Mouse (Mus musculus) megakaryocyte, adult 5-6 weeks (primary cell): ENCODE data around the gene Hist1h2ae. TPM values are rescaled to one million over a fixed set of nuclear protein-coding genes. Genes with fewer than 3 reads are reported as not detected.
"Not testable (repeated sequence)": the region's sequence is repeated elsewhere in the genome, so short reads cannot be mapped to it uniquely, and the experiment has no call there.

ENCODE experiments used
- ATAC-seq: 2 replicates; pipeline ENCODE4 v1.8.0; 2016; ENCODE audit warnings: mild to moderate bottlenecking, inconsistent platforms; ENCODE audit not compliant: poor library complexity, severe bottlenecking
- total RNA-seq, 2 experiments: library from RNA; stranded (forward) in 1 of 2; stranded (reverse) in 1 of 2; fragments of 153-499, 151-499 nt in 1 of 2; fragments of 221-1000, 200-1000 nt in 1 of 2; gene quantifications; 2 replicates each; pipeline versions ENCODE4 v1.2.3 to v1.2.4; 2015 to 2017

Hist1h2ae gene
- total RNA-seq, 2 experiments from 2014 or later: 9.0 to 272 TPM

DNA sequence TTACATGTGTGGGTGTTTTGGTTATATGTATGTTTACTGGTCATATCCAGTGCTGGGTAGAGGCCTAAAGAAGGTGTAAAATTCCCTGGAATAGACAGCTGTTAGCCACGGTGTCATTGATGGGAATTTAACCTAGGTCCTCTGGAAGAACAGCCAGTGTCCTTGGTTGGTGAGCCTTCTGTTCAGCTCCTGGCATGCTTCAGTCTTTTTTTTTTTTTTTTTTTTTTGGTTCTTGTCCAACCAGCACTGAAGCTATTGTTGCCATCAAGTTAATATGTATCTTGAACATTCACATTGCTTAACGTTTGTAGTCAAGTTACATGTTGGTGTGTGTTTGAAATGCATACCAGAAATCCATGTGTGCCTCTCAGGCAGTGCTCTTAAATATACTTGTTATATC, 6.5 kb downstream of the Hist1h2ae start:
- no peak for ATAC-seq

- peak; percentile 36 for ATAC-seq
Measured at GRCm38 (mm10) chr13:23562699-23563462, 8.1 kb downstream of the Hist1h2ae start.

DNA sequence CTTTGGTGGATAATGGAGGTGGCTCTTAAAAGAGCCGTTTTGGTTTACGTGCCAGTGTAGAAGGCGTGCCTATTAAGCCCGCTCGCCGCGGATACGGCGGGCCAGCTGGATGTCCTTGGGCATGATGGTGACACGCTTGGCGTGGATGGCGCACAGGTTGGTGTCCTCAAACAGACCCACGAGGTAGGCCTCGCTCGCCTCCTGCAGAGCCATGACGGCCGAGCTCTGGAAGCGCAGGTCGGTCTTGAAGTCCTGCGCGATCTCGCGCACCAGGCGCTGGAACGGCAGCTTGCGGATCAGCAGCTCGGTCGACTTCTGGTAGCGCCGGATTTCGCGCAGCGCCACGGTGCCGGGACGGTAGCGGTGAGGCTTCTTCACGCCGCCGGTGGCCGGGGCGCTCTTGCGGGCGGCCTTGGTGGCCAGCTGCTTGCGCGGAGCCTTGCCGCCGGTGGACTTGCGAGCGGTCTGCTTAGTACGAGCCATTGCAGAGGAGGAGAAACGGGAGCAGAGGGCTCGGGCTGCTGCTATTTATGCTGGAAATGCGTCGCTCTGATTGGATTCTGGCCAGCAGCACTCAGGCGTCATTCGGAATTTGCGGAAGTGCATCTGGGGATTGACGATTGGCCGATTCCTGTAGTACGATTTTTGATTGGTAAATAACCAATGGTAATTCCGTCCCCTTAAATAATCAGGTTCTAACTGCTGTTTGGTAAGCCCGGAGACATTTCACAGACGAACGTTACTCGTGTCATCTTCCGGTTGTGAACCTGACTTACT, 8.9 kb downstream of the Hist1h2ae start, which contains the start of gene Hist1h3e:
Gene Hist1h3e, minus strand, starts transcription at position 487 of the 777 bp plus-strand sequence.
- peak; percentile 92 for ATAC-seq

- peak; percentile 20; the same call in 1 of the 2 replicates for ATAC-seq
Measured at GRCm38 (mm10) chr13:23561531-23561882, 9.5 kb downstream of the Hist1h2ae start.

GRCm38 (mm10) chr13:23560699-23561098, 10.3 kb downstream of the Hist1h2ae start:
- not testable (repeated sequence) for ATAC-seq

DNA sequence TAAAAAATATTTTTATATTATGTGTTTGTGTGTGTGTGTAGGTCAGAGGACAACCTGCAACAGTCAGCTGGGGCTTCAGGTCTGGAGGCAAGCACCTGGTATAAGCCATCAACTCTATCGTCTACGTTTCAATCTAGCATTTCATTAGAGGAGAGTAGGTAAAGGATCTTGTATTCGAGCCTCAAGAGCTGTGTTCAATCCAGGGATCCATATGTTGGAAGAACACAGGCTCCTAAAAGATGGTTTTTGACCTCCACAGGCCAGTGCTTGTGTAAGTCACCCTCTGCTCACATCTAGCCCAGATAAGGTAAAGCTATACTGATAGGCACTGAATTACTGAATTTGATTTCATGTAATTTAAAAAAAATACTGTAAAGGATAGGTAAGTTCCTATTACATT, 14.1 kb downstream of the Hist1h2ae start:
- ATAC-seq: no peak

DNA sequence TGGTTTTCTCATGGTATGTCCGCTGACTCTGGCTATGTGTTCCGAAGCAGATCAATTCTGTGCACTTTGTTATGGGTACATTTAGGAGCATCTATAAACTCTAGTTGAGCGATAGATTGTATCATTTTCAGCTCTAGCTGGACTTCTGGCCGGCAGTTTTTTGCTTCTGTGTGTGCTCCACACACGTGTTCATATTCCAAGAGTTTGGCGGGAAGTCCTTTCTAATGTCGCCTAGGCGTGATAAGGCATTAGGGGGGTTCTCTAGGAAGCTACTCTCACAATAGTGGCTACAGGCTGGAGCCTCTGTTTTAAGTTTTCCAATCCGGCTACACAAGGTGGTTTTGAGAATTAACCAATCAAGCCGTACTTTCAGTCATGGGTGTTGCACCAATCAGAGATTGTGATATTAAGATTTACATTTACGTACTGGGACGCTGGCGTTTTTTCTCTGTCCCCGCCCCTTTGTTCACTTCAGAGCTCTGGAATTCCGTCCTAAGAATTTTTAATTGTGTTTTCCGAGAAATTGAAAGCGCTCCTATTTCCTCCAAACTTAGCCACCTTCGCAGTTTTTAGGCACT, 15.1 kb downstream of the Hist1h2ae start:
- peak; percentile 32 for ATAC-seq

GRCm38 (mm10) chr13:23554925-23555838, 15.8 kb downstream of the Hist1h2ae start:
- ATAC-seq: peak; percentile 66

DNA sequence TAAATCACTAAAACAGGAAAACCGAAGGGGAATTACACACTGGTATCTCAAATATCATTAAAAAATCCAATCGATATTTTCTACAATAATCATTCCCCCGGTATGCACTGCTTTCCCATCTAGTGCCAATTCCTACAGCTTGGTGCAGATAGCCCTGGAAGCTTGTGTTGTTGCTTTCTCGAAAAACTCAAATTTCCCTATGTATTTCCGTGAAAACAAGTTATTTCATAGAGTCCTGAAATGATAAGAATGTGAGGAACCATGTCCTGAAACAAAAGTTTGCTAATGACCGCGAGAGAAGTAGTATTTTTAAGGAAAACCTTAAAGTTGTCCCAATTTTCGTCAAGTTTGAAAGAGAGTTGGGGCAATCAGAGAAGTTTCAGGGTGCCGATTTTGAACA, 16.6 kb downstream of the Hist1h2ae start:
- no peak for ATAC-seq

GRCm38 (mm10) chr13:23552962-23553361, 18.1 kb downstream of the Hist1h2ae start, which contains the start of gene Hist1h1d:
Hist1h1d (plus strand) TSS chr13:23553262.
- no peak for ATAC-seq

GRCm38 (mm10) chr13:23551931-23552914, 18.8 kb downstream of the Hist1h2ae start:
- no peak for ATAC-seq

DNA sequence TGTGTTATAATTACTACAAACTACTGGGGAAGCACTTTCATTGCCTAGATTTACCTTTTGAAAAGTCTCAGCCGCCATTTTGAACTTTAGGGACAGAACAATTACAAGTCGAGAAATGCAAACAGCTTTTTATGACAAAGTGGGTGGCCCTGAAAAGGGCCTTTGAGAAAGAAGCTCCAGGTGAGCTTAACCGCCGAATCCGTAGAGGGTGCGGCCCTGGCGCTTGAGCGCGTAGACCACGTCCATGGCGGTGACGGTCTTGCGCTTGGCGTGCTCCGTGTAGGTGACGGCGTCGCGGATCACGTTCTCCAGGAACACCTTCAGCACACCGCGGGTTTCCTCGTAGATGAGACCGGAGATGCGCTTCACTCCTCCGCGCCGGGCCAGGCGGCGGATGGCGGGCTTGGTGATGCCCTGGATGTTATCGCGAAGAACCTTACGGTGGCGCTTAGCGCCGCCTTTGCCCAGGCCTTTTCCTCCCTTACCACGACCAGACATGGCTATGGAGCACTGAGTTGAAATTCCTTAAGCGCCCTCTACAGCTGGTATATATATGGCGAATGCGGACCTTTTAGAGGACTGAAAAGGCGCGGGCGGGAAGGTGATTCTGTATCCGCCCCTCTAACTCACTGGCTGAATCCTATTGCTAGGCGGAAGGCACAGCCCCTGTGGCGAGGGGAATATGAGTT, 19.7 kb downstream of the Hist1h2ae start, which contains the start of gene Hist1h4f:
Gene Hist1h4f, minus strand, starts transcription at position 503 of the 689 bp plus-strand sequence.
- peak; percentile 60 for ATAC-seq

DNA sequence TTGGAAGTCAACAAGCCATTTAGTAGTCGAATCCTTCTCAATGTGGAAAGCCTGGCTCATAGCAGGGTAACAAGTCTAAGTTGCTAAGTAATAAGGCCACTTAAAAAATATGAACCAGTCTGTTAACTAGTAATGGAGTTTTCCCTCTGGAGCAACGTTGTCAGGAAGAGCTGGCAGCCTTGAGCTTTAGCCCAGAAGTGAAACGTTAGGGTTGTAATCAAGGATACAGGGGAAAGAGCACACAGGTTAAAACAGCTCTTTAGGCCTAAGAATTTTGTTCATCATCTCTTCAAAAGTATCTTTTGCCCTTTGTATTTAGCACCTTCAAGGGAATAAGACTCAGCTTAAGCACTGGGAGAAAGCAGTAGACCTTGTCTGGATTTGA, 20.3 kb downstream of the Hist1h2ae start:
- ATAC-seq: no peak

- ATAC-seq: no peak
Measured at GRCm38 (mm10) chr13:23546694-23547093, 24.3 kb downstream of the Hist1h2ae start.

- ATAC-seq: peak; percentile 14; the same call in 1 of the 2 replicates
Measured at GRCm38 (mm10) chr13:23544787-23545120, 26.3 kb downstream of the Hist1h2ae start.

- peak; percentile 83 for ATAC-seq
Measured at GRCm38 (mm10) chr13:23543965-23544786, 26.8 kb downstream of the Hist1h2ae start, which contains the start of gene Hist1h3f. Hist1h3f (plus strand) TSS chr13:23544052.

GRCm38 (mm10) chr13:23542999-23543607, 27.9 kb downstream of the Hist1h2ae start, which contains the start of gene Hist1h2bh:
Hist1h2bh (minus strand) TSS chr13:23543392.
- peak; percentile 88 for ATAC-seq
